Mouse (Mus musculus) lung, postnatal 4 days (tissue): ENCODE results near the gene Gipc3.
A peak's percentile ranks its signal among the peaks of the same experiment; 100 is the strongest.

Experiments used
- DNase-seq, 2 experiments: peaks; one replicate each; pipeline ENCODE4 v3.0.0; 2021

Gipc3 gene

DNA sequence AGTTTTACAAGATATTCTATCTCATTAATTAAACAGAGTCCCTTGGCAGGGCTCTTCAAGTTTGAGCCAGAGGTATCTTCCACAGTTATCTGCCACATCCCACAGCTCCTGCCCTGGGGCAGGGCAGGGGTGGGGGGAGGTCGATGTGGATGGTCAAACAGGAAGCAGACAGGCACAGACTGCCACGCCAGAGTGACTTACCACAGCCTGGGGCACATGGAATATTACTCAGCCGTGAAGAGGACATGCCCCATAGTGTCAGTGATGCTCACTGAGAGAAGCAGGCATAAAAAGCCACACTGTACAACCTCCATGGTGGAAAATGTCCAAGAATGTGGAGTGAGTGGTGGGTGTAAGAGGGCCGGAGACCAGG, 2.1 kb upstream of the Gipc3 start:
- no peak for DNase-seq

DNA sequence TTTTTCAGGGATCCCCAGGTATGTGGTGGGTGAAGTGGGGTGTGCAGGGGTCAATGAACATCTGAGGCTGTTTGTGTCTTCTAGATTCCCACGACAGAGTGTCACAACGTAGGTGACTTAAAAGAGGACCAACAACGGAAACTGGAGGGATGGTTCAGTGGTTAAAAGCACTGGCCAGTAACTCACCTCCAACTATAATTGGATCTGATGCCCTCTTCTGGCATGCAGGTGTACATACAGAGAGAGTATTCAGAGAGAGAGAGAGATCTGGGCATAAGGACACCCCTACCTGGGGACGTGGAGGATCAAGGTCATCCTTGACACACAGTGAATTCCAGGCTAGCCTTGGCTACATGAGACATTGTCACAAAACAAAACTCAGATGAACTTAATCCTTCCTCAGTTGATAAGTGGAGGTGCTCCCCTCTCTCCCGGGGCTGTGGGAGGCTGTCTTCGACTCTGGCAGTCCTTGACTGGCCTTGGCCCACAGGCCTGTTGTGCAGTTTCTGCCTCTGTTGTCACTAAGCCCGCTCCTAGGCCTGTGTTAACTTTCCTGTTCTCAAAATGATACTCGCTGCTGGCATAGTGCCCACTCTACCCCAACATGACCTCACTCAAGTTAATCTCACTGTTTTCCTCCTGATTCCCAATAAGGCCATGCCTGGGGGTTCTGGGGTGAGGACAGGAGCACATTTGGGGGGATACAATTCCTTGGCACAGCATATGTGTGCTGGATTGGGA, 1.5 kb upstream of the Gipc3 start:
- DNase-seq = no peak

DNA sequence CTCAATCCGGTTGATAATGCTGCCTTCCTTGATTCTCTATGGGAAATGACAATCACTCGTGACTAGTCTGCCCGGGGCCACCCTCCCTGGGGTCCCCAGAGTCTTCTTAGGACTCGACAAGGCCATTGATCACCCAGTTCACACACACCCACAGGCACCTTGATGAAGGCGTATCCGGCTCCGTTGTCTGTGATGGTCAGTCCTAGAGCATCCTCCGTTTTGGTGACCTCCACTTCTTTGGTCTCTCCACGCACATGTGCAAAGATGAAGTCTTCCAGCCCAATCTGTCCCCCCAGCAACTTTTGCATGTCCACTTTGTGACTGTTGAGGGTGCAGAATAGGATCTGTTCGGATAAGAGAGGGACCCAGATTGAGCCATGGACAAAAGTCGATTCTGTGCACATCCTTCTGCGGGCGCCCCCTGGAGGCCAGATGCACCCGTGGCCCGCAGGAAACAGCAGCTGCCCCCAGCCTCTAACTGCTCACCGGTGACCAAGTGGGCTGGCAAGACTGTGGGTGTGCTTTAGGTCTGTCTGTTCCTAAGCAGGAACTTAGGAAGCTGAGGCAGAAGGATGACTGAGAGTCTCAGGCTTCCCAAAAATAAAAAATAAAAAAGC, 1.6 kb downstream of the Gipc3 start:
- DNase-seq = peak; percentile 77 to 85

DNA sequence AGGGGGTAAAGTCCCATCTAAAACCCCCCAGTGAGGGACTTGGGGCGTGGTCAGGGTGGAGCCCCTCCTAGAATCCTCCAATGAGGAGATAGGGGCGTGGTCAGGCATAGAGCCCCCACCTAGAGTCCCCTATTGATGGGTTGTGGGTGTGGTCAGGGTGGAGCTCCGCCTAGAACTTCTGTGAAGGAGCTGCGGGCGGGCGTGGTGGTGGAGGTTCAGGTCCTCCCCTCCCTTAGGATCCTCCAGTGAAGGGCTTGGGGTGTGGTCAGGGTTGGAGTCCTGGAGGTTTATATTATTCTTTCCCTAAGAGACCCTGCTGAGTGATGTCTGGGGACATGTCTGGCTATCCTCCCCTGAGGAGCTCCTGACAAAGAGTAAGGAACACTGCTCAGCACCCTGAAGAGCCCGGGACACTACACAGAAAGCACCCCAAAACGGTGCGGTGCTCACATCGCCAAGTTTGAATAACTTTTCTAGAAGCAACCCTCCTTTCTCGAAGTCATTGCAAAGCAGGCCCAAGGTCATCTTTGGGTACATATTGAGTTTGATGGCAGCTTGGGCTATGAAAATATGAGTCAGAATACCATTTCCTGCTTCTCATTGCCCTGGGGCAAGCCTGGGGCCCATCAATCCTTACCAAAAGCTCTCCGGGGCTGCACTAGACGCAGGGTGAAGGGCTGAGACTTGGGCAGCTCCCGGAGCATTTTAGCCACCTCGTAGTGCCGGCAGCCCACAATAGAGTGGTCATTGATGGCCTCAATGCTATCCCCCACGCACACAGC, 2.3 kb downstream of the Gipc3 start:
- DNase-seq = peak in 1 of 2 experiments; percentile 52

DNA sequence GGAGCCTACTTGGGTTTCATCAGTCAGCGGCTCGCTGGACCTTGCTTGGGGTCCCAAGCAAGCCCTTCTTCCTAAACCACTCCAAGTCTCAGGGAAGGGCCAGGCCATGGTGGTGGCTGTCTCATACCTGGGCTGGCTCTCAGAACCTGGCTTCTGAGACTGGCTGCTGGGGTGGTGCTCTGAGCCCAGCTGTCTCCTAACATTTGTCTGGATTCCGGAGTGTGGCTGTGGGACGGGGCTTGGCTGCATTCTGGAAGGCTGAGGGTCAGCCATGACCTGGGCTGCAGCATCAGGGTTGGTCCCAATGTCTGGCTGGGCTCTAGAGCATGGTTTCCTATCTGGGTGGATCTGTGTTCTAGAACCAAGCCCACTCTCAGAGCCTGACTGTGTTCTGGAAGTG, 6.5 kb downstream of the Gipc3 start:
- DNase-seq = no peak

DNA sequence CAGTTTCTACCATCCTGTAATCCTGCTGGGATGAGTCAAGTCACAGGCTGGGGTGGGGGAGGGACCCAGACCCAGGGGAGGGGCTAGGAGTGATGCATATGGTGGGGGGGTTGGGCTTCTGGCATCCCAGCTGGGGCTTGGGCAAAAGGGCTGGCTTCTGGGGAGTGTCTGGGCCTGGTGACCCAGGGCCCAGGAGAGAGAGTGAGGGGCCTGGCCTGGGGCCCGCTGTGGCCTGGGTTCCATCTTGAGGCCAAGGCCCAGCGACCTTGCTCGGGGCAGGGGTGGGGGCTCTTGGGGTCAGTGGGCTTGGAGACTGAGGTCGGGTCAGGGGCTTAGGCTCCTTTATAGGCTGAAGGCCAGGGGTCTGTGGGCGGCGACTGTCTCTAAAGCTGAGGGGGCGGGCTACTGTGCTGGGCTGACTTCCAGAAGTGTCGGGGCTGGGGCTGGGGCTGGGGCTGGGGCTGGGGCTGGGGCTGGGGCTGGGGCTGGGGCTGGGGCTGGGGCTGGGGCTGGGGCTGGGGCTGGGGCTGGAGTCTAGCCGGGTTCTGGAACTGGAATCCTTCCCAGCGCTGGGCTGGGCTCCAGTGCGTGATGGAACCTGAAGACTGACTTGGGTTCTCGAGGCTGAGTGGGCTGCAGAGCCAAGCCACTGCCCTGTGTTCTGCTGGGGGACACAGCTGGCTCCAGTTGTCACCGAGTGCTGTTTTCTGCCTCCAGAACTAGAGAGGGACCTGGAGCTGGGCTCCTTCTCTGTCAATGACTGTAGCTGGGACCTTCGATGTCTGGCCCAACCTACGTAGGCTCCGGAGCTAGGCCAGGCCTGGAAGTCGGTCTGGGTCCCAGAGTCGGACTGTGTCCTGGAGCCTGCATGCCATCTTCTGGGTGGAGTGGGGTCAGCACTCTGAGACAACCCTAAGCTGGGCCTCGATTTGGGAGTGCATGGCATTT, 7.4 kb downstream of the Gipc3 start:
- peak; percentile 62 to 82 for DNase-seq

DNA sequence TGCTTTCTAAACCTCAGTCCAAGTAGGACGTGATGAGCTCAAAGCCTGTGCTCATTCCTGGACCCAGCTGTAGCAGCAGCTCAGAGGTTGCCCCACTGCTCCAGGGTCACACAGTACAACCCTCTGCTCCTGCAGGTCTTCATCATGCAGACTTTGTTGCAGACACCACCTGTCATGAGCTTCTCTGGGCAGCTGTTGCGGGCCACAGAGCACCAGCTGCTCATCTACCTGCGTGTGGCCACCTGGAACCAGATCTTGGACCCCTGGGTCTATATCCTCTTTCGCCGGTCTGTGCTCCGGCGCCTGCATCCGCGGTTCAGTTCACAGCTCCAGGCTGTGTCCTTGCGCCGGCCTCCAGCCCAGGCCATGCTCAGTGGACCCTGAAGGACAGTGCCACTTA, 8.7 kb downstream of the Gipc3 start:
- DNase-seq = no peak

DNA sequence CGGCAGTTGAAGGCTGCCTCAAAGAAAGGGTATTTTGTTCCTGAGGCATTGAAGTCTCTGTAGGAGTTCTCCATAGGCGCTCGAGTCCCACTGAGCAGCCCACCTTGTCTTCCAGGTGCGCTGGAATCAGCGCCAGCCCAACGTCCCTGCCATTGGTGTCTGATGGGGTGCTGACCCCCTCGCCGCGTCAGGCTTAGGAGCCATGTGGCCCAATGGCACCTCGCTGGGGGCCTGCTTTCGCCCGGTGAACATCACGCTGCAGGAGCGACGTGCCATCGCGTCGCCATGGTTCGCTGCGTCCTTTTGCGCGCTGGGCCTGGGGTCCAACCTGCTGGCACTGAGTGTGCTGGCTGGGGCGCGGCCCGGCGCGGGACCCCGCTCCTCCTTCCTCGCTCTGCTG, 10.8 kb downstream of the Gipc3 start:
- DNase-seq = no peak

DNA sequence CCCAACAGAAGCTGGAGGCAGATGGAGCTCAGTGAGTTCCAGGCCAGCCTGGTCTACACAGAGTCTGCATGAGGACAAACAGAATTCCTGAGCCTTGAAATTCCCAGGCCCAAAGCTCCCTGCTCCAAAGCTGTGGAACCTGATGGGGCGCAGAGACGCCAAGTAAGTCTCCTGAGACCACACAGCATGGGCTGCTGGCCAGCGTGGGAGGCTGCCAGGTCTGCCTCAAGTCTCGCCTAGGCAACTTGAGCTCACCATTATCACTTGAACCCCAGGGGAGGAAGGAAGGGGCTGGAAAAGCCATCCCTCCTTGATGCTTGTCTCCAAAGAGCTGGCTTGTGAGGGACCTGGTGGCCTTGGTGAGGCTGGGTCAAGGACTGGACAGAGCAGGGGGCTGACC, 13.1 kb downstream of the Gipc3 start:
- DNase-seq = no peak

DNA sequence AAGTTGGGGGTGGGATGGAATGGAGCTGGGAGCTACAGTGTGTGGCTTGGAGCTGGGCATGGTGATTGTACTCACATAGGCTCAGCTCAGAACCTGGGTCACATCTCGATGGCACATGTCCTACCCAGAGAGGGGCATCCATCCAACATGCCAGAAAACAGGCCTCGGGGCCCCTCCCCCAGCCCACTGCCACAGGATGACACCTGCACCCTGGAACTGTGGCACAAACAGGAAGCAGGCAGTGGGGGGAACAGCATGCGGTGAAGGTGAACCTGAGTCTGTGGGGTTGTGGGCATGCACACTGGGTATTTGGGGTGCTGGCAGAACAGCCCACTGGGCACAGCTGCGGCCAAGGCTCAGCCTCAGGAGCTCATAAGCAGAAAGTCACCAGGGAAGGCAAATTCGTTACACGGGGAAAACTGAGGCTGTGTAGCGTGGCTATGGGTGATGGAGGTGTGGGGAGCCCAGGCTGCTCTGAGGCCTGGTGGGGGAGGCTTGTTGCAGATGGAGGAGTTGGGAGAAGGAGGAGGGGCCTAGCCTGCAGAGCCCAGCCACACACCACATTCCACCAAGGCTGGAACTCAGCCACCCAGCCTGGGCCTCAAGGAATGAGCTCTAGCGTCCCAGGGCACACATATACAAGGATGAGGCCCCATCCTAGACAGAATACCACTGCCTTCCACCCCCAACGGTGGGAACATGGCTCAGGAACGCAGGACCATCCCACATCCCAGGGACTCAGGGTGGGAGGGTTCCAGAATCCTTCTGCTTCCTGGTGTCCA, 13.7 kb downstream of the Gipc3 start:
- DNase-seq = peak; percentile 65 to 85

DNA sequence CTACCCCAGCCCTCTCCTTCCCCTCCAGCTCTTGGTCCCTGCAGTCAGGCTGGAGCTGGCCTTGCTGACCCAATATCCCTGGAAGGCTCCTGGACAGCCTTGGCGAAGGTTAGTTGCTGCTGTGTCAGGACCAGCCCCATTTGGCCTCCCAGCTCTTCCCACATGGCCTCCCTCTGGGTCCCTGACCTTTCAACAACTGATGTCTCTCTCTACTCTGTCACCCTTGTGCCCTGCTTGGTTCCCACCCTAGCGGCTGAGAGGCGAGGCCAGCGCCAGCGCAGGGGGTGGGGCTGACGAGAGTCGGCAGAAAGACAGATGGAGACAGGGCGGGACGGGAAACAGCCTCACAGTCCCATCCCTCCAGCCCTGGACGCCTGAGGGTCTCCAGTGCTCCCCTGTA, 14.7 kb downstream of the Gipc3 start, which contains the start of gene Tbxa2r:
Tbxa2r (plus strand) TSS at position 346 of the 400 bp plus-strand sequence.
- DNase-seq = peak; percentile 79 to 88

DNA sequence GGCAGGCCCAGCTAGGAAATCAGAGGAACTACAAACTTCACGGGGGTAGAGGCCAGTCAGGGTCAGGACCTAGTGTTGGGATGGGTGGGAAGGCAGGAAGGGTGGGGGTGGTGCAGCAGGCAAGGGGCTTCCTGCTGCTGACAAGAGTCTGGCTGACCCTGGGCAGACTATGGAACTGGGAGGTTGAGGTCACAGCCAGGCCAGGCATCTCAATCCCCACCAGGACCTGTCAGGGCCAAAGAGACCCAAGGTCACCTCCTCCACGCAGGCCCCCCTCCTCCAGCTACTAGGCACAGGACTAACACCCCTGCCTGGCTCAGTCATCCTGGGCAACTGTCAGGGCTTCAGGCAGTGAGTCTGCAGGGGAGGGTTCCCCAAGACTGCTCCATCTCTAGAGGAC, 15.1 kb downstream of the Gipc3 start:
- DNase-seq = peak; percentile 28 to 70

DNA sequence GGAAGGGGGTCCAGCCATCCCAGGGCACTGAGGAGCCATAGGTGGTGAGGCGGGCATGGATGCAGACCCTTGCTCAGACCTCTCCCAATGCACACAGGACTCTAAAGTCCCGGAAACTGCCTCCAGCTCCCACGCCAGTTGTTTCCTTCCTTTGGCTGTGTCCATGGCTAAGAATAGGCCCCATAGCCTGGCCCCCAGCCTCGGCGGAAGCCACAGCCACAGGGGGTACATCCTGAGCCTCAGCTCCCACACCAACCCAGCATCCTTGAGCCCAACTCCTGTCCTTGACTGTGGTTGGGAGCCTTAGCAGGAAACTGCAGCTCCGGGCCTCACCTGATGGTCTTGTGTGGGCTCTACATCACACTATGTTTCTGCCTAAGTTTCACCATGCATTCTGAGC, 16.2 kb downstream of the Gipc3 start:
- peak; percentile 63 to 88 for DNase-seq

DNA sequence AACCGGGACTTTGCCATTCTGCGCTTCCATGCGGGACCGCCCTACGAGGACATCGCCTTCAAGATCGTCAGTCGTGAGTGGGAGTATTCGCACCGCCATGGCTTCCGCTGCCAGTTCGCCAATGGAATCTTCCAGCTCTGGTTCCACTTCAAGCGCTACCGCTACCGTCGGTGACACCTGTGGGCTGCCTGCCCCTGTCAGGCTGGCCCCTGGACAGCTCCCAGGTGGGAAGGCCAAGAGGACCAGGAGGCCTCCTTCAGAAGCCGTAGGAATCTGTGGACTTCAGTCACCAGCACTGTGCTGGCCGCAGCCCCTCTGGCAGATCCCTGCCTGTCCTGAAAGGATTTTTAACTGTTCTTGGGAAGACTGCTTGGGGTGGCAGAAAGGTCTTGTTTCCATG, 17.3 kb downstream of the Gipc3 start:
- DNase-seq = no peak

DNA sequence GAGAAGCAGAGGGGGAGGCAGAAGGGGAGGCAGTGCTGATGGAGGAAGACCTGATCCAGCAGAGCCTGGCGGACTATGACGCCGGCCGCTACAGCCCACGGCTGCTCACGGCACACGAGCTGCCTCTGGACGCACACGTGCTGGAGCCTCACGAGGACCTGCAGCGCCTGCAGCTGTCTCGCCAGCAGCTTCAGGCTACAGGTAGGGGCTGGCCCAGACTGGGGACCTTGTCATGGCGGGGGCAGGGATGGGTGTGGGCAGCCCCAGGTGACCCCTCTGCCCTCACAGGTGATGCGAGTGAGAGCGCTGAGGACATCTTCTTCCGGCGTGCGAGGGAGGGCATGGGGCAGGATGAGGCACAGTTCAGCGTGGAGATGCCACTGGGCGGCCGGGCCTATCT, 17.9 kb downstream of the Gipc3 start:
- DNase-seq = no peak

DNA sequence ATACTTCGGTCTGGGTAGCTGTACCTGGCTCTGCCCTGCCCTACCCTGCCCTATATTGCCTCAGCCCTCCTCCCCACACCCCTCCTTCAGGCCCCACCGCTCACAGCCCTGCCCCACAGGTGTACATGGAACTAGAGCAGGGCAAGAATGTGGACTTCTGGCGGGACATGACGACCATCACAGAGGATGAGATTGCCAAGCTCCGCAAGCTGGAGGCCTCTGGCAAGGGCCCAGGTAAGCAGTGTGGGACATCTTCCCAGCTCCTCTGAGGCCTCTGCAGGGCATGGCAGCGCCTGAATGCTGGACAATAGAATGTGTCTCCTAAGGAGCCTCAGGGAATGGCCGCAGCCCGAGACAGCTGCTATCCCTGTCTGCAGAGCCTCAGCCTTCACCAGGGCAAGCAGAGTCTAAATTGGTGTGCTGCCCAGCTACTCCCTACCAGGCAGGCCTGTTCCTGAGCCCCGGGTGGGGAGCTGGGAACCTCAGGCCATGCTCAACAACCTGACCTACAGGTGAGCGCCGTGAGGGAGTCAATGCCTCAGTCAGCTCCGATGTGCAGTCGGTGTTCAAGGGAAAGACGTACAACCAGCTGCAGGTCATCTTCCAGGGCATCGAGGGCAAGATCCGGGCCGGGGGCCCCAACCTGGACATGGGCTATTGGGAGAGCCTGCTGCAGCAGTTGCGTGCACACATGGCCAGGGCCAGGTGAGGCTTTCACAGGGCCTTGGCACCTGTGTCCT, 19.1 kb downstream of the Gipc3 start:
- no peak for DNase-seq

DNA sequence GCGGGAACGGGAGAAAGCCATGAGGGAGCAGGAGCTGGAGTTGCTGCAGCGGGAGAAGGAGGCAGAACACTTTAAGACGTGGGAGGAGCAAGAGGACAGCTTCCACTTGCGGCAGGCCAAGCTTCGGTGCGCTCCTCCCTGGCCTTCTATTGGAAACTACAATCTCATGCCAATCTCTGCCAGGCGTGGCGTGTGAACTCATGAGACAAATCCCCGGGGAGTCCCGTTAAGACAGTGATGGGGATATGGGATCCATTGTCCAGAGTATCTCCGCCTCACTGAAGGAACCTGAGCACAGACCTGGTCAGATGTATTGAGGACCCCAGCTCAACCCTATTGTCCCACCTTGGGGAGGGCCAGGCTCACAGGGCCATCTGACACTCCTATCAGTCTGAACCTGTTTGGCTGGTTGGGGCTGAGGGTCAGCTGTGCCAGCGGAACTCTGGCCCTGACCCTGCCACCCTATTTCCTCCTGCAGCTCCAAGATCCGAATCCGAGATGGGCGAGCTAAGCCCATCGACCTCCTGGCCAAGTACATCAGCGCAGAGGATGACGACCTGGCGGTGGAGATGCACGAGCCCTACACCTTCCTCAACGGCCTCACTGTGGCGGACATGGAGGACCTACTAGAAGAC, 19.8 kb downstream of the Gipc3 start:
- DNase-seq = no peak

DNA sequence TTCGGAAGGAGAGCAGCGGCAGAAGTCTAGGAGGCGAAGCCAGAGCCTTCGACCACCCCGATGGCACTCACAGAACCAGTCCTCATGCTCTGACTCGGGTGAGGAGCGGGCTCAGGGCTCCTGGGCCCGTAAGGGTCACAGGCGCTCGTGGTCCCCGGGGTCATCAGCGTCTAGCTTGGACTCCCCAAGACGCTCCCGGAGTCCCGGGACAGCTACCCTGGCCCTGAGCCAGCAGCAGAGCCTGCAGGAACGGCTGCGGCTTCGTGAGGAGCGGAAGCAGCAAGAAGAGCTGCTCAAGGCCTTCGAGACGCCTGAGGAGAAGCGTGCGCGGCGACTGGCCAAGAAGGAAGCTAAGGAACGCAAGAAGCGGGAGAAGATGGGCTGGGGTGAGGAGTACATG, 20.6 kb downstream of the Gipc3 start:
- DNase-seq = no peak

DNA sequence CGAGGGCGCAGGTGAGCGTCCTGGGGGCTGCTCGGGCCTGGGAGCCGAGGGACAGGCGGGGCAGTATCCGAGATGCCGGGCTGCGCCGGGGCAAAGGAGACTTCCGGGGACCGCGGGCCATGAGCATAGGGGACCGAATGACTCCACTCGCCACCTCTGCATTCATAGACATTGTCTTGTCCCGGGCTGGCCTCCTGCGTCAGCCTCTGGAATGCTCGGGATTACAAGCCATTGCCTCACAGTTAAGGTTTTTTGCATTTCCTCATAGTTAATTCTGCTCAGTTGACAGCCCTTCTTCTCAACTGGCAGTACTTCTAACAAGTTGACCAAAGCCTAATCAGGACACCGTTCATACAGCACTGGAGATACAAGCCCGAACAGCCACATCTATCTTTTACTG, 21.6 kb downstream of the Gipc3 start:
- no peak for DNase-seq

DNA sequence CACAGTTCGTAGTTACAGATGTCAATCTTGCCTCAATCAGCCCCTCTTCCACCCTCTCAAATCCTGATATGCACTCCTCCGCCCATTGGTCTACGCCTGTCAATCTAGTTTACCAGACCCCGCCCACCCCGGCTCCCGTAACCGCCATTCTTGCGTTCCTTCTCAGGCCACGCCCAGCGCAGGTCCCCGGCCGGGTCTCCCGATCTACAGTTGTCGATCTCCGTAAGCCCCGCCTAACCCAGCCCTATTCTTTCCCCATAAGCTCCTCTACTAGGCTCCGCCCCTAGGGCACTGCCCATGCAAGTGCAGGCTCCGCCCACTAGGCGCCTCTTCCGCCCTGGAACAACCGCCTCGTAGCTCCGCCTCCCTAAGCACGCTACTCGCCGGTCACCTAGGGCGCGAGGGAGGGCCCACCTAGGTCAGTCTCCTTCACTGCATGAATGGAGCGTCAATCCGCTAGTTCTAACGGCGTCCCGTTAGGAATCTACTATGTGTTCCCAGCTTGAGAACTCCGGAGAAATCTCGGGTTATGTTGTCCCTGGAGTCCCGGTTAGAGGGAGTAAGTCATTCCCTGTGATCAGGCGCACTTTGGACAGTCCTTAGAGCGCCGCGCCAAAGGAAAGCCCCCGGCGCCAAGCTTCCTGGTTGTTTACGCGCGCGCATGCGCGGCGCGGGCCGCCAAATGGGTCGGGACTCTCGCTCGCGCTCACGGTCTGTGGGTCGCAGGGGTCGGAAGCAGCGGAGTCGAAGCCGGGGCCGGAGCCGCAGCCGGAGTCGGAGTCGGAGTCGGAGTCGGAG, 22.3 kb downstream of the Gipc3 start, which contains the start of gene Cactin:
Cactin (plus strand) TSS at position 554 of the 798 bp plus-strand sequence.
- peak; percentile 100 for DNase-seq
